Mouse (Mus musculus) common myeloid progenitor, adult 5-6 weeks (primary cell): ENCODE measurements around the gene Smtnl2. TPM values are rescaled to one million over a fixed set of nuclear protein-coding genes. Genes with fewer than 3 reads are reported as not detected.

Experiments
- total RNA-seq: library from RNA; stranded (forward); fragments of 200-1000, 187-1606 nt; gene quantifications from 2 replicates; pipeline ENCODE4 v1.2.3, GENCODE M21; 2017

The Smtnl2 gene
- total RNA-seq, 1 experiment from 2014 or later, result 0.23 TPM

Other genes starting within 250 kb of the Smtnl2 start
- gene Gm43951, start 204.9 kb downstream of the Smtnl2 start, total RNA-seq, result 0.46 TPM in 1 of 2 replicates, not detected in the other
- gene 4933427D14Rik, start 204.3 kb downstream of the Smtnl2 start, total RNA-seq, result 21.7 and 39.7 TPM in 2 replicates
- gene Txndc17, start 204.2 kb downstream of the Smtnl2 start, total RNA-seq, result 41.7 and 43.9 TPM in 2 replicates
- 10.1 and 17.1 TPM in 2 replicates for gene Med31, start 196.1 kb downstream of the Smtnl2 start, total RNA-seq
- 0.34 TPM in 1 of 2 replicates, not detected in the other for gene Slc13a5, start 144.5 kb downstream of the Smtnl2 start, total RNA-seq
- 12.7 and 14.6 TPM in 2 replicates for gene Xaf1, start 110.1 kb downstream of the Smtnl2 start, total RNA-seq
- gene Fbxo39, start 97.3 kb downstream of the Smtnl2 start, total RNA-seq, result not detected in 2 replicates
- 0.18 TPM in 1 of 2 replicates, not detected in the other for gene Tekt1, start 49.3 kb downstream of the Smtnl2 start, total RNA-seq
- gene Ggt6, start 23.8 kb upstream of the Smtnl2 start, total RNA-seq, result not detected in 2 replicates
- gene Mybbp1a, start 29.6 kb upstream of the Smtnl2 start, total RNA-seq, result 138 and 260 TPM in 2 replicates
- gene Spns2, start 78.2 kb upstream of the Smtnl2 start, total RNA-seq, result 38.1 and 49.9 TPM in 2 replicates
- 20.5 and 29.3 TPM in 2 replicates for gene Spns3, start 138.8 kb upstream of the Smtnl2 start, total RNA-seq
- 37.2 and 41.3 TPM in 2 replicates for gene Ube2g1, start 195.6 kb upstream of the Smtnl2 start, total RNA-seq